Mouse (Mus musculus) fat pad, adult 2 months (tissue): ENCODE measurements around the gene Plau.

Experiments used
- DNase-seq: peaks from one replicate; pipeline ENCODE4 v3.0.0-alpha.2; 2011; ENCODE audit warnings: low read depth, low spot score; ENCODE audit errors: extremely low read depth

Plau gene

DNA sequence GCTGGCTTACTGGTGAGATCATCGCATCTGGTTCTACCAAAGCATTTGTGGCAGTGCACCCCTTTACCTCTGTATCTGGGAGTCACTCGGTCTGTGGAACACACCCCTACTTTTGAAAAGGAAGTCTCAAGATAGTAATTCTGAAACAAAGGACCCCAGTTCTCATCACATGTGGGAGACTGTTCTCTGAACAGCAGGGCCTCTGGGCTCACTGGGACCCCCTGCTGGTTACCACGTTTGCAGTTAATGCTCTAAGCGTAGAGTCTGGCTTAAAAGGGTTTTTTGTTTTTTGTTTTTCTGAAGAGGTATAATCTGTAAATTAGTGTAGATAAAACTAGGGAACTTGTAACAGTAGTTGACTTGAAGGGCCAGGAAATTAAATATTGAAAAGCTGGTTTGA is 49.8 kb downstream of the Plau start:
- no peak for DNase-seq

DNA sequence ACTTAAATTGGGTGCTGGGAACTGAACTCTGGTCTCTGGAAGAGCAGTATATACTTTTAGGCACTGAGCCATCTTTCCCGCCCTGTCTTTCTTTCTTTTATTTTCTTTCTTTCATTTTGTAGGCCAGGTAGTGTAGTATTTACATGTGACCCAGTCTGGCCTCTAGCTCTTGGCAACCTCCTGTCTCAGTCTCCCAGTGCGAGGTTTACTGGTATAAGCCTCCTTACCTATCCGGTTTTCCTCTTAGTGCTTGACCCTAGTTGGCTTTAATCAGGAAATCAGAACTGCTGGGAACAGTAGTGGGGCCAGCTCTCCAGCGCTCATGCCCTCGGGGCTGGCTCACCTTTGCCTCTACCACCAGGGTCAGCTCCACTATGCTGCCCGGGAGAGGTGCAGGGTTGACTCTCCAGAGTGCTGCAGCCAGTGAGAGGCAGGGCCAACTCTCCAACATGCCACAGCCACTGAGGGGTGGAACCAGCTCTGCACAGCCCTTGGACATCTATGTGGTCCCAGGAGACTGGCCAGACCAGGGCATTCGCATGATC is 51.2 kb downstream of the Plau start:
- peak; percentile 61 for DNase-seq

DNA sequence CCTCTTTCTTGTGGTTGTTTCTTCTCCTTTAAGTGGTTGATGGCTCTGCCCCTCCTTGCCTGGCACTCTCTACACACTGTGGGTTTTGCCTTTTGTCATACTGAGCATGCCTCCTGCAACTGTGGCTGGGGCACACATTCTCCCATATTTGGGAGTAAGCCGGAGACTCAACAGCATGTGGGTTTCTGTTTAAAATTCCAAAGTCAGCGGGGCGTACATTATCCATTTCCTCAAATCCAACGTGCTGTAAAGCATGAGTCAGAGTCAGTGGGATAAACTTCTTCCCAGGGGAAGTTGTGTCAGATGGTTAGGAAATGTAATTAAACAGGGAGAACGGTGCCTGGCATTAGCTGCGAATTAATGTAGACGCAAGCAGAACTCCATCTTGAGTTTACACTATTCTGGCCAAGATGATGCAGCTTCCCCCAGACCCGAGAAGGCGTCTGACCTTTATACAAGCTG is 55.5 kb downstream of the Plau start:
- no peak for DNase-seq
